Mouse (Mus musculus) heart, postnatal 0 days (tissue): Measurements from ENCODE around the gene Olfr1427. TPM values are rescaled to one million over a fixed set of nuclear protein-coding genes. Genes with fewer than 3 reads are reported as not detected.
"Not testable (repeated sequence)": the region's sequence is repeated elsewhere in the genome, so short reads cannot be mapped to it uniquely, and the experiment has no call there.

Experiments
- ATAC-seq: fragments of 200-750 bp; cut with Nextera tagmentation; 2 replicates; pipeline ENCODE4 v1.8.0; 2017; ENCODE audit warnings: low read depth, moderate number of reproducible peaks, moderate library complexity; ENCODE audit not compliant: insufficient read depth
- DNase-seq: peaks from one replicate; pipeline ENCODE4 v3.0.0-alpha.2; 2016; ENCODE audit warnings: low spot score
- H3K27ac ChIP-seq: fragments of 300-500 bp; sonication (generic); 2 replicates; pipeline ENCODE4 v1.5.1; 2014; ENCODE audit warnings: low read depth, mild to moderate bottlenecking
- H3K27me3 ChIP-seq: fragments of 300-500 bp; sonication (generic); 2 replicates; pipeline ENCODE4 v1.6.1; 2014; ENCODE audit warnings: low read length, mixed read lengths; ENCODE audit not compliant: control insufficient read depth, insufficient read depth
- H3K36me3 ChIP-seq: fragments of 300-500 bp; sonication (generic); replicated peaks from 2 replicates; pipeline ENCODE4 v1.6.1; 2014; ENCODE audit warnings: low read length, mixed read lengths; ENCODE audit not compliant: control insufficient read depth, insufficient read depth
- H3K4me1 ChIP-seq: fragments of 300-500 bp; sonication (generic); 2 replicates; pipeline ENCODE4 v1.6.1; 2014; ENCODE audit warnings: antibody characterized with exemption; ENCODE audit not compliant: control insufficient read depth, insufficient read depth
- H3K4me2 ChIP-seq: fragments of 300-500 bp; sonication (generic); 2 replicates; pipeline ENCODE4 v1.6.1; 2014; ENCODE audit warnings: low read depth, mild to moderate bottlenecking, low read length, moderate library complexity
- H3K4me3 ChIP-seq: fragments of 300-500 bp; sonication (generic); 2 replicates; pipeline ENCODE4 v1.5.1; 2014; ENCODE audit warnings: low read depth, low read length
- H3K9ac ChIP-seq: fragments of 300-500 bp; sonication (generic); replicated peaks from 2 replicates; pipeline ENCODE4 v1.6.1; 2014; ENCODE audit warnings: low read depth, low read length, mixed read lengths
- H3K9me3 ChIP-seq: fragments of 300-500 bp; sonication (generic); replicated peaks from 2 replicates; pipeline ENCODE4 v1.6.1; 2016; ENCODE audit warnings: low read length; ENCODE audit not compliant: control insufficient read depth
- CTCF ChIP-seq: IDR thresholded peaks from 2 replicates; pipeline ENCODE4 v1.5.1; 2016; ENCODE audit warnings: antibody characterized with exemption, control low read depth, low read depth
- EP300 ChIP-seq: IDR thresholded peaks from 2 replicates; pipeline ENCODE4 v1.6.1; 2016; ENCODE audit warnings: antibody characterized with exemption, low read depth
- WGBS: fragments of 180-500 bp; shearing (Covaris S2); extraction: QIAGEN DNeasy Blood & Tissue Kit; methylation state at CpG from one replicate; pipeline ENCODE4 v1.1.7; 2014; 5-methylcytosine and 5-hydroxymethylcytosine counted together
- polyA plus RNA-seq: library from polyadenylated mRNA; unstranded; fragments of >200 nt; fragmentation: Nextera tagmentation; extraction: Ambion mirVana; gene quantifications from 2 replicates; pipeline ENCODE4 v1.2.1, GENCODE M21; 2015
- total RNA-seq: library from RNA; depleted of rRNA; stranded (reverse); fragments of >200 nt; gene quantifications from 2 replicates; pipeline ENCODE4 v1.2.3, GENCODE M21; 2014; ENCODE audit warnings: low replicate concordance

Gene Olfr1427
- total and polyA plus RNA-seq, 2 experiments from 2014 or later = not detected

DNA sequence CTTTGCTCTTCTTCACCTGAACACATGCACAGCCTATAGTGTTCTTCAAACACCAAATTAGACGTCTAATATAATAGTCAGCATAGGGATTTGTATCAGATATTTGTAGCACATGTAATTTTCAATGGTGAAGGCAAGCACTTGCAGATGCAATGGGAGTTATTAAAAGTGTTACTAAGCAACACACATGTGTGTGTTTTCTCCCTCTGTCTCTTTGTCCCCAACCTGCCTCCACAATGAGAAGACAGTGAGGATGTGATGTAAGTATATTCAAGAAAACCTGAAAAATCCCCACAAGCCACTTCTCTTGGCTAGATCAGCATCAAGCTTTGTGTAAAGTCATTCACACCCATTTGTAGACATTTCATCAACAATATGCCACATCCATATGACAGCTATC is 12.7 kb upstream of the Olfr1427 start, which contains the start of gene Olfr1428:
Gene Olfr1428, minus strand, starts transcription at position 101 of the 400 bp plus-strand sequence.
- Histone ChIP-seq H3K36me3 (no peaks in the 10 kb centered on the region), H3K27me3 (no peaks in the 10 kb centered on the region), H3K9me3 (no peaks in the 10 kb centered on the region), H3K9ac (no peak within 1 kb of the TSS), H3K4me2 (no peak within 1 kb of the TSS), H3K4me3 (no peak within 1 kb of the TSS), H3K27ac (no peak within 1 kb of the TSS), H3K4me1 (no peaks in the 10 kb centered on the region)
- ATAC-seq = no peak
- TF ChIP-seq EP300 (no peak), CTCF (no peak)
- DNase-seq = no peak
- 60% methylated on average over 1 of the region's 1 CpGs for WGBS

DNA sequence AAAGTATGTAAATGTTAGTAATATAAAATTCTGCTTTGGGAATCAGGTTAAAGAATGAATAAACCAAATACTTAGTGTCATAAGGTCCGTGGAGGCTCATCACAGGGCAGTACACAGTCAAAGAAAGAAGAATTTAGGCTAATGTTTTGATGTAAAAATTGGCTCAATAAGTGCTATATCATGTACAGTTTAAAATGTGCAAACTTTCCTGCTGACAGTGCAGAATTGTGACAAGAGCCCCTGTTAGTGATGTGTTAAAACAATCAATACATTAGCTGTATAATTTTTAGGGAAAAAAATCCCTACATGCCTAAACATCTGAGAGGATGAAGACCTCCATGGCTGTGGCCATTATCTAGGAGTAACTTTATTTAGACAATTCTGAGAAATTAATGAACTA is 10.7 kb upstream of the Olfr1427 start:
- no peak overlapping the region for H3K4me2 ChIP-seq
- no peaks in the 10 kb centered on the region for H3K9me3 ChIP-seq
- TF ChIP-seq CTCF = no peak
- no peak for TF ChIP-seq EP300
- DNase-seq (no peak), ATAC-seq (no peak)
- H3K9ac ChIP-seq = no peak overlapping the region
- 47% methylated on average over 1 of the region's 1 CpGs for WGBS
- no peak overlapping the region for H3K4me3 ChIP-seq
- no peak overlapping the region for H3K27ac ChIP-seq
- H3K4me1 ChIP-seq = no peaks in the 10 kb centered on the region
- H3K36me3 ChIP-seq = no peaks in the 10 kb centered on the region
- no peaks in the 10 kb centered on the region for H3K27me3 ChIP-seq

GRCm38 (mm10) chr19:12104541-12104940 is 1.4 kb upstream of the Olfr1427 start:
- Histone ChIP-seq H3K9ac (no peak overlapping the region), H3K4me1 (no peaks in the 10 kb centered on the region), H3K9me3 (no peaks in the 10 kb centered on the region), H3K27me3 (no peaks in the 10 kb centered on the region), H3K36me3 (no peaks in the 10 kb centered on the region), H3K27ac (no peak overlapping the region), H3K4me3 (no peak overlapping the region), H3K4me2 (no peak overlapping the region)
- no peak for DNase-seq
- TF ChIP-seq EP300 (no peak), CTCF (no peak)
- no peak for ATAC-seq
- WGBS = 35% methylated on average over 1 of the region's 1 CpGs

- H3K27me3 ChIP-seq = no peaks in the 10 kb centered on the region
- DNase-seq = no peak
- no peaks in the 10 kb centered on the region for H3K36me3 ChIP-seq
- no peak within 1 kb of the TSS for H3K4me3 ChIP-seq
- TF ChIP-seq EP300 (no peak), CTCF (no peak)
- H3K9me3 ChIP-seq = no peaks in the 10 kb centered on the region
- ATAC-seq = no peak
- no peak within 1 kb of the TSS for H3K9ac ChIP-seq
- 48% methylated on average over 1 of the region's 1 CpGs for WGBS
- H3K4me1 ChIP-seq = no peaks in the 10 kb centered on the region
- no peak within 1 kb of the TSS for H3K27ac ChIP-seq
- H3K4me2 ChIP-seq = no peak within 1 kb of the TSS
Measured at GRCm38 (mm10) chr19:12091913-12092312, 11.2 kb downstream of the Olfr1427 start, which contains the start of gene Olfr1426. Gene Olfr1426 (minus strand): TSS chr19:12092013.

DNA sequence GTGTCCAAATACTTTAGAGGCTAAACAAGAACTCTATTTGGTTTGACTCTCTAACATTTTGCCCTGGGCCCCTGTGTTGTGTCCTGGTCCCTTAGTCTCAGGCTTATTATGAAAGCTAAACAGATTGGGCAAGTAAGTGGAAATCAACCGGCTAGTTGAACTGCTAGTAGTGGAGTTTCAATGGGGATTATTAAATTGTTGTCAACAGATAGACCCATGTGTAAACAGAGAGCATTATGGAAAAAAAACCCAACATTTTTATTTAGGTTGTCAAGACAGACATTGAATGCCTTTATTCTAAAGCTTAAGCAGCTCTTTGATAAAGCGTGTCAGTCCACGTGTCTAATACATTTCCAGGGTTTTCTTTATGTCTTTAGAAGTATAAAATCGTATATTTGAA is 25.5 kb downstream of the Olfr1427 start, which contains the start of gene Olfr1425:
Gene Olfr1425, minus strand, starts transcription at position 101 of the 400 bp plus-strand sequence.
- not testable (repeated sequence) for ATAC-seq, H3K36me3 ChIP-seq, H3K27me3 ChIP-seq

DNA sequence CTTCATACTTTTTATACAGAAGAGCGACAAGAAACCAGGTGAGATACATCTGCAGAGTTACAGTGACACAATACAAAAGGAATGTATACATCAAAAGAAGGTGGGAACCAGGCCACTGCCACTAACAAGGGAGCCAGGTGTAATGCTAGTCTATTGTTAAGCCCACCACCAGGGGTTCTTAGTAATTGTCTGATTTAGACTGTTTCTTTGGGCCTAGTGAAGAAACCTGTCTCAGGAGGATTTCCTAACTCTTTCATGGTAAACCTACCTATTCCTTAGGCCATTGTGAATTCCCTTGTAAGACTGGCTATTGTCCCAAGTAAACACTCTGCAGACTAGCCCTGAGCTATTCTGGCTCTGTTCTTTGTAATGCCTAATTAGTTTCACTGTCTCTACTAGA is 33.6 kb downstream of the Olfr1427 start:
- WGBS = 69% methylated on average over 1 of the region's 1 CpGs

More for the DNA sequence above, 25.5 kb downstream of the Olfr1427 start, which contains the start of gene Olfr1425:
- not testable (repeated sequence) for H3K4me1 ChIP-seq, H3K9me3 ChIP-seq, H3K27ac ChIP-seq, DNase-seq, H3K9ac ChIP-seq, H3K4me3 ChIP-seq, H3K4me2 ChIP-seq
- 70% methylated on average over 4 of the region's 4 CpGs for WGBS

DNA sequence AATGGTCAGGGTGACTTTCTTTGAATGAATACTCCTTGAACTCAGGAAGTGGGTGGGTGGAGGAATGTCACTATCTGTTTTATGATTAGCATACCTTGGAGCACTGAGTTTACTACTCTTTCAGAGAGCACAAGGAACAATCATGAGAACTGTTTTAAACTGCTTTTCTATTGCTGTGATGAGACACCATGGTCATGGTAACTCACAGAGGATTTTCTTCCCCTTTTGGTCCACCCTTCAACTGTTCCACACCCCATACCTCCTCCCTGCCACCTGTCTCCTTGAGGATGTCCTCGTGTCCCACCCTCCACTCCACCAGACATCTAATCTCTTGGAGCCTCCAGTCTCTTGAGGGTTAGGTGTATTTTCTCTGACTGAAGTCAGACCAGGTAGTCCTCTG is 35.3 kb downstream of the Olfr1427 start:
- not testable (repeated sequence) for ATAC-seq, H3K4me3 ChIP-seq

More for the DNA sequence above, 33.6 kb downstream of the Olfr1427 start:
- H3K4me3 ChIP-seq, H3K4me2 ChIP-seq, H3K9ac ChIP-seq, DNase-seq, H3K27ac ChIP-seq, H3K36me3 ChIP-seq, H3K9me3 ChIP-seq, H3K27me3 ChIP-seq, H3K4me1 ChIP-seq, ATAC-seq: not testable (repeated sequence)

GRCm38 (mm10) chr19:12062582-12062981 is 40.6 kb downstream of the Olfr1427 start, which contains the start of gene Olfr1424:
Gene Olfr1424 (minus strand): TSS chr19:12062682.
- H3K4me1 ChIP-seq, H3K4me3 ChIP-seq, H3K4me2 ChIP-seq, H3K27ac ChIP-seq, H3K36me3 ChIP-seq, DNase-seq, ATAC-seq, H3K27me3 ChIP-seq, H3K9ac ChIP-seq, H3K9me3 ChIP-seq: not testable (repeated sequence)
- 90% methylated on average over 1 of the region's 1 CpGs for WGBS

More for the DNA sequence above, 35.3 kb downstream of the Olfr1427 start:
- 52% methylated on average over 1 of the region's 1 CpGs for WGBS
- not testable (repeated sequence) for H3K36me3 ChIP-seq, H3K27ac ChIP-seq, H3K9me3 ChIP-seq, H3K27me3 ChIP-seq, DNase-seq, H3K4me1 ChIP-seq, H3K9ac ChIP-seq, H3K4me2 ChIP-seq
